Mouse (Mus musculus) spleen, adult 2 months (tissue): ENCODE data around the gene Rbm38.

Experiments used
- CTCF ChIP-seq: fragments of 200-500 bp; IDR thresholded peaks from 2 replicates; pipeline ENCODE4 v1.5.1; 2011; ENCODE audit warnings: mild to moderate bottlenecking, inconsistent platforms; ENCODE audit not compliant: insufficient read depth, insufficient read length, insufficient replicate concordance; ENCODE audit errors: extremely low read depth
- POLR2A ChIP-seq: fragments of 200-500 bp; IDR thresholded peaks from 2 replicates; pipeline ENCODE4 v1.6.1; 2011; ENCODE audit warnings: low read depth, low read length, inconsistent platforms

DNA sequence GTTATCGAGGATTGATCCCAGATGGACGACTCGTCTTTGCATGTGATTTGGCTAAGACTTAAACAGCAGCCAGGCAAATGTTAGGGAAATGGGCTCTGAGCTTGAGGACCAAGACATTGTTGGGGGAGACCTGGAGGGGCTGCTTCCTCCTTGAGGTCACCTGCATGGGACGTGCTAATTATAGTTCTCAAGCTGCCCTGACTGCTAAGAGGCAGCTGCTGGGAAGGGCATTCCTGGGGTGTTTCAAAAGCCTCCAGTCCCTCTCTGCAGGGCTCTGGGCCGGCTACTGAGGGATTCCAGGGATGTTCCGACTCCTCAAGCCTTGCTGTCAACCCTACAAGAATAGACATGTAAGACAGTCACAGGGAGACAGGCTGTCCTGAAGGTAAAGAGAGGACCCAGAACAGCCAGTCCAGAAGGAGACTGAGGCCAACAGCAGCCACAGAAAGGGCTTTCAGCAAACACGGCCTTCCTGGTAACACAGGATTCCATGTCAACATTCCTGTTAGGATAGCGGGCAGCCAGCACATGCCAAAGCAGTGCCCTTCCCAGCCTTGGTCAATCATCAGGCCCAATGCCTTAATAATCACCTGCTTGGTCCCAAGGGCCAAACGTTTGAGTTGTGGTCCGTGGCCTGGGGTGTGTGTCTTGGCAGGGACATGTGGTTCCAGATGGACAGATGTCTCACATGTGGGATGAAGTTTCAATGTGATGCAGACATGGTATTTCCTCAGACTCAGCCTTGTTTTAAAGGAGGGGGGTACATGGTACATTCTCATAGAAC, 59.7 kb downstream of the Rbm38 start:
- no peak for TF ChIP-seq CTCF
- TF ChIP-seq POLR2A: no peak
